Mouse (Mus musculus): ENCODE measurements around the gene B3gnt2. TPM values are rescaled to one million over a fixed set of nuclear protein-coding genes. Genes with fewer than 3 reads are reported as not detected.

B3gnt2 gene
- polyA plus RNA-seq, 1 experiment from 2014 or later = 20.4 TPM

- TF ChIP-seq CTCF (IDR thresholded peaks at IDR 0.05) = no peak
- no peak for TF ChIP-seq EP300 (IDR thresholded peaks at IDR 0.05)
- Histone ChIP-seq H3K9ac (replicated peaks; ENCODE audit: low read depth) (no peak overlapping the region), H3K4me2 (replicated peaks; ENCODE audit: low read depth, low read length) (no peak overlapping the region), H3K4me3 (ENCODE audit: low read depth, low read length) (no peak overlapping the region), H3K27ac (ENCODE audit: low read length) (no peak overlapping the region), H3K27me3 (replicated peaks; ENCODE audit: insufficient read depth, low read length) (no peaks in the 10 kb centered on the region), H3K4me1 (ENCODE audit: insufficient read depth, low read depth, low read length) (no peaks in the 10 kb centered on the region), H3K36me3 (ENCODE audit: insufficient read depth, low read length) (no peaks in the 10 kb centered on the region), H3K9me3 (ENCODE audit: low read length) (no peaks in the 10 kb centered on the region)
- DNase-seq (ENCODE audit: low spot score) = no peak
- ATAC-seq = no peak
- WGBS = 78% methylated on average over 6 of the region's 6 CpGs
These were observed 126.8 kb downstream of the B3gnt2 start for GRCm38 (mm10) chr11:22733936-22734335.

- no peaks in the 10 kb centered on the region for H3K9me3 ChIP-seq (ENCODE audit: low read length)
- H3K27ac ChIP-seq (ENCODE audit: low read length) = no peak overlapping the region
- DNase-seq (ENCODE audit: low spot score) (no peak), ATAC-seq (no peak)
- WGBS = 74% methylated on average over 4 of the region's 4 CpGs
- H3K4me2 ChIP-seq (replicated peaks; ENCODE audit: low read depth, low read length) = no peak overlapping the region
- H3K4me1 ChIP-seq (ENCODE audit: insufficient read depth, low read depth, low read length) = no peaks in the 10 kb centered on the region
- H3K4me3 ChIP-seq (ENCODE audit: low read depth, low read length) = no peak overlapping the region
- TF ChIP-seq EP300 (IDR thresholded peaks at IDR 0.05) (no peak), CTCF (IDR thresholded peaks at IDR 0.05) (no peak)
- H3K9ac ChIP-seq (replicated peaks; ENCODE audit: low read depth) = no peak overlapping the region
- no peaks in the 10 kb centered on the region for H3K36me3 ChIP-seq (ENCODE audit: insufficient read depth, low read length)
- no peaks in the 10 kb centered on the region for H3K27me3 ChIP-seq (replicated peaks; ENCODE audit: insufficient read depth, low read length)
These were observed 127.9 kb downstream of the B3gnt2 start for GRCm38 (mm10) chr11:22732907-22733306.

- DNase-seq (ENCODE audit: low spot score) = no peak
- Histone ChIP-seq H3K27me3 (replicated peaks; ENCODE audit: insufficient read depth, low read length) (no peaks in the 10 kb centered on the region), H3K9ac (replicated peaks; ENCODE audit: low read depth) (no peak overlapping the region), H3K36me3 (ENCODE audit: insufficient read depth, low read length) (no peaks in the 10 kb centered on the region), H3K4me2 (replicated peaks; ENCODE audit: low read depth, low read length) (no peak overlapping the region), H3K4me1 (ENCODE audit: insufficient read depth, low read depth, low read length) (no peaks in the 10 kb centered on the region), H3K27ac (ENCODE audit: low read length) (no peak overlapping the region), H3K9me3 (ENCODE audit: low read length) (no peaks in the 10 kb centered on the region), H3K4me3 (ENCODE audit: low read depth, low read length) (no peak overlapping the region)
- TF ChIP-seq CTCF (IDR thresholded peaks at IDR 0.05) (no peak), EP300 (IDR thresholded peaks at IDR 0.05) (no peak)
- ATAC-seq = no peak
- 84% methylated on average over 2 of the region's 2 CpGs for WGBS
These were observed 137.7 kb downstream of the B3gnt2 start for GRCm38 (mm10) chr11:22723096-22723495.

GRCm38 (mm10) chr11:22720096-22720495, 140.7 kb downstream of the B3gnt2 start:
- Histone ChIP-seq H3K27ac (ENCODE audit: low read length) (no peak overlapping the region), H3K9ac (replicated peaks; ENCODE audit: low read depth) (no peak overlapping the region), H3K4me1 (ENCODE audit: insufficient read depth, low read depth, low read length) (no peaks in the 10 kb centered on the region), H3K4me2 (replicated peaks; ENCODE audit: low read depth, low read length) (no peak overlapping the region), H3K9me3 (ENCODE audit: low read length) (no peaks in the 10 kb centered on the region), H3K36me3 (ENCODE audit: insufficient read depth, low read length) (no peaks in the 10 kb centered on the region), H3K4me3 (ENCODE audit: low read depth, low read length) (no peak overlapping the region), H3K27me3 (replicated peaks; ENCODE audit: insufficient read depth, low read length) (no peaks in the 10 kb centered on the region)
- TF ChIP-seq CTCF (IDR thresholded peaks at IDR 0.05) (no peak), EP300 (IDR thresholded peaks at IDR 0.05) (no peak)
- DNase-seq (ENCODE audit: low spot score) (no peak), ATAC-seq (no peak)
- WGBS = 52% methylated on average over 2 of the region's 2 CpGs

GRCm38 (mm10) chr11:22719570-22719969, 141.2 kb downstream of the B3gnt2 start:
- 39% methylated on average over 4 of the region's 4 CpGs for WGBS
- no peak for TF ChIP-seq EP300 (IDR thresholded peaks at IDR 0.05)
- TF ChIP-seq CTCF (IDR thresholded peaks at IDR 0.05) = no peak
- H3K4me3 ChIP-seq (ENCODE audit: low read depth, low read length) = no peak overlapping the region
- H3K9ac ChIP-seq (replicated peaks; ENCODE audit: low read depth) = no peak overlapping the region
- H3K36me3 ChIP-seq (ENCODE audit: insufficient read depth, low read length) = no peaks in the 10 kb centered on the region
- no peaks in the 10 kb centered on the region for H3K9me3 ChIP-seq (ENCODE audit: low read length)
- H3K27me3 ChIP-seq (replicated peaks; ENCODE audit: insufficient read depth, low read length) = no peaks in the 10 kb centered on the region
- no peaks in the 10 kb centered on the region for H3K4me1 ChIP-seq (ENCODE audit: insufficient read depth, low read depth, low read length)
- DNase-seq (ENCODE audit: low spot score) (peak; percentile 20), ATAC-seq (peak; percentile 43)
- H3K27ac ChIP-seq (ENCODE audit: low read length) = no peak overlapping the region
- no peak overlapping the region for H3K4me2 ChIP-seq (replicated peaks; ENCODE audit: low read depth, low read length)

GRCm38 (mm10) chr11:22718036-22718435, 142.7 kb downstream of the B3gnt2 start:
- Histone ChIP-seq H3K27me3 (replicated peaks; ENCODE audit: insufficient read depth, low read length) (no peaks in the 10 kb centered on the region), H3K4me2 (replicated peaks; ENCODE audit: low read depth, low read length) (no peak overlapping the region), H3K4me3 (ENCODE audit: low read depth, low read length) (no peak overlapping the region), H3K27ac (ENCODE audit: low read length) (no peak overlapping the region), H3K9me3 (ENCODE audit: low read length) (no peaks in the 10 kb centered on the region), H3K4me1 (ENCODE audit: insufficient read depth, low read depth, low read length) (no peaks in the 10 kb centered on the region), H3K36me3 (ENCODE audit: insufficient read depth, low read length) (no peaks in the 10 kb centered on the region), H3K9ac (replicated peaks; ENCODE audit: low read depth) (no peak overlapping the region)
- DNase-seq (ENCODE audit: low spot score) (no peak), ATAC-seq (no peak)
- 90% methylated on average over 7 of the region's 7 CpGs for WGBS
- TF ChIP-seq EP300 (IDR thresholded peaks at IDR 0.05) (no peak), CTCF (IDR thresholded peaks at IDR 0.05) (no peak)

- H3K36me3 ChIP-seq (ENCODE audit: insufficient read depth, low read length) = no peaks in the 10 kb centered on the region
- no peak for DNase-seq (ENCODE audit: low spot score)
- H3K27me3 ChIP-seq (replicated peaks; ENCODE audit: insufficient read depth, low read length) = no peaks in the 10 kb centered on the region
- no peaks in the 10 kb centered on the region for H3K9me3 ChIP-seq (ENCODE audit: low read length)
- no peak overlapping the region for H3K9ac ChIP-seq (replicated peaks; ENCODE audit: low read depth)
- H3K4me3 ChIP-seq (ENCODE audit: low read depth, low read length) = no peak overlapping the region
- ATAC-seq = no peak
- no peaks in the 10 kb centered on the region for H3K4me1 ChIP-seq (ENCODE audit: insufficient read depth, low read depth, low read length)
- TF ChIP-seq CTCF (IDR thresholded peaks at IDR 0.05) (no peak), EP300 (IDR thresholded peaks at IDR 0.05) (no peak)
- WGBS = 88% methylated on average over 3 of the region's 3 CpGs
- no peak overlapping the region for H3K27ac ChIP-seq (ENCODE audit: low read length)
- H3K4me2 ChIP-seq (replicated peaks; ENCODE audit: low read depth, low read length) = no peak overlapping the region
These were observed 149.4 kb downstream of the B3gnt2 start for GRCm38 (mm10) chr11:22711327-22711726.
